Mouse (Mus musculus) CD4-positive, CD25-positive, alpha-beta regulatory T cell (primary cell): ENCODE results near the gene Olfr116. TPM values are rescaled to one million over a fixed set of nuclear protein-coding genes. Genes with fewer than 3 reads are reported as not detected.

Experiments used
- polyA plus RNA-seq: library from polyadenylated mRNA; unstranded; fragments of 100-300 nt; shearing (Covaris generic); gene quantifications from one replicate; pipeline ENCODE4 v1.2.1, GENCODE M21; 2017

The Olfr116 gene
- polyA plus RNA-seq = not detected

GRCm38 (mm10) chr17:37627009-37627408 is at the start of gene Olfr116, which contains the start of gene Olfr115:
Gene Olfr116, minus strand, starts transcription at chr17:37627199.
Gene Olfr115, minus strand, starts transcription at chr17:37627109.

GRCm38 (mm10) chr17:37666688-37667087 is 39.7 kb upstream of the Olfr116 start, which contains the start of gene Olfr118:
Gene Olfr118, plus strand, starts transcription at chr17:37666988.

GRCm38 (mm10) chr17:37663682-37664081 is 36.7 kb upstream of the Olfr116 start, which contains the start of gene Olfr117:
Gene Olfr117, minus strand, starts transcription at chr17:37663782.

GRCm38 (mm10) chr17:37592643-37593042 is 34.4 kb downstream of the Olfr116 start, which contains the start of gene Olfr114:
Gene Olfr114, minus strand, starts transcription at chr17:37592743.

GRCm38 (mm10) chr17:37577563-37577962 is 49.4 kb downstream of the Olfr116 start, which contains the start of gene Olfr113:
Gene Olfr113, minus strand, starts transcription at chr17:37577663.

Other genes with a start within 250 kb of the Olfr116 start
- not detected for gene Olfr105-ps, start 248.2 kb downstream of the Olfr116 start, polyA plus RNA-seq
- not detected for gene Olfr106-ps, start 236.8 kb downstream of the Olfr116 start, polyA plus RNA-seq
- 0.05 TPM for gene Olfr107, start 228.0 kb downstream of the Olfr116 start, polyA plus RNA-seq
- gene Olfr108, start 181.7 kb downstream of the Olfr116 start, polyA plus RNA-seq = not detected
- gene Olfr109, start 168.3 kb downstream of the Olfr116 start, polyA plus RNA-seq = 0.11 TPM
- 0.36 TPM for gene H2-M2, start 143.6 kb downstream of the Olfr116 start, polyA plus RNA-seq
- gene Olfr110, start 134.7 kb downstream of the Olfr116 start, polyA plus RNA-seq = not detected
- gene Olfr111, start 119.2 kb downstream of the Olfr116 start, polyA plus RNA-seq = not detected
- gene Olfr112, start 57.7 kb downstream of the Olfr116 start, polyA plus RNA-seq = not detected
- gene Olfr113, start 49.5 kb downstream of the Olfr116 start, polyA plus RNA-seq = not detected
- not detected for gene Olfr114, start 34.5 kb downstream of the Olfr116 start, polyA plus RNA-seq
- gene Olfr115, start 90 bp downstream of the Olfr116 start, polyA plus RNA-seq = not detected
- gene Olfr117, start 36.6 kb upstream of the Olfr116 start, polyA plus RNA-seq = 0.07 TPM
- 0.10 TPM for gene Olfr118, start 39.8 kb upstream of the Olfr116 start, polyA plus RNA-seq
- not detected for gene Olfr119, start 69.4 kb upstream of the Olfr116 start, polyA plus RNA-seq
- gene Olfr120, start 94.6 kb upstream of the Olfr116 start, polyA plus RNA-seq = not detected
- not detected for gene Olfr121, start 121.7 kb upstream of the Olfr116 start, polyA plus RNA-seq
- gene Olfr122, start 141.4 kb upstream of the Olfr116 start, polyA plus RNA-seq = not detected
- not detected for gene Olfr123, start 166.3 kb upstream of the Olfr116 start, polyA plus RNA-seq
- not detected for gene Olfr124, start 172.7 kb upstream of the Olfr116 start, polyA plus RNA-seq
- gene Olfr125, start 205.8 kb upstream of the Olfr116 start, polyA plus RNA-seq = not detected
- not detected for gene Olfr126, start 220.3 kb upstream of the Olfr116 start, polyA plus RNA-seq